Mouse (Mus musculus) CH12.LX (cell line): Measurements from ENCODE around the gene Apex1. TPM values are rescaled to one million over a fixed set of nuclear protein-coding genes. Genes with fewer than 3 reads are reported as not detected.
A peak's percentile ranks its signal among the peaks of the same experiment; 100 is the strongest.

Experiments
- CHD1 ChIP-seq: IDR thresholded peaks from 2 replicates; pipeline ENCODE4 v1.6.1; 2012; ENCODE audit warnings: low read depth, low read length, improper control_type of control experiment, inconsistent platforms
- E2F4 ChIP-seq: IDR thresholded peaks from 2 replicates; pipeline ENCODE4 v1.6.1; 2011; ENCODE audit warnings: low read depth, low read length, improper control_type of control experiment; ENCODE audit not compliant: insufficient replicate concordance
- ETS1 ChIP-seq: conservative IDR thresholded peaks from 2 replicates; pipeline ENCODE4 v1.6.1; 2012; ENCODE audit warnings: low read depth, mild to moderate bottlenecking, inconsistent platforms, low read length, improper control_type of control experiment, moderate library complexity
- GABPA ChIP-seq: IDR thresholded peaks from 2 replicates; pipeline ENCODE4 v1.6.1; 2012; ENCODE audit warnings: low read depth, low read length, improper control_type of control experiment, inconsistent platforms; ENCODE audit not compliant: insufficient replicate concordance
- MXI1 ChIP-seq: IDR thresholded peaks from 2 replicates; pipeline ENCODE4 v1.6.1; 2011; ENCODE audit warnings: mild to moderate bottlenecking, low read depth, low read length, improper control_type of control experiment
- MYC ChIP-seq: IDR thresholded peaks from 2 replicates; pipeline ENCODE4 v1.6.1; 2011; ENCODE audit warnings: low read depth, mild to moderate bottlenecking, improper control_type of control experiment, low read length
- NELFE ChIP-seq: IDR thresholded peaks from 2 replicates; pipeline ENCODE4 v1.6.1; 2011; ENCODE audit warnings: low read depth, low read length, improper control_type of control experiment
- POLR2A ChIP-seq: IDR thresholded peaks from 2 replicates; pipeline ENCODE4 v1.6.1; 2011; ENCODE audit warnings: low read depth, mild to moderate bottlenecking, improper control_type of control experiment, low read length
- RAD21 ChIP-seq: IDR thresholded peaks from 2 replicates; pipeline ENCODE4 v1.6.1; 2011; ENCODE audit warnings: low read depth, mild to moderate bottlenecking, low read length, improper control_type of control experiment, moderate library complexity
- USF1 ChIP-seq: IDR thresholded peaks from 2 replicates; pipeline ENCODE4 v1.6.1; 2014; ENCODE audit warnings: low read depth, mild to moderate bottlenecking, inconsistent platforms, low read length, improper control_type of control experiment
- ZC3H11A ChIP-seq: IDR thresholded peaks from 2 replicates; pipeline ENCODE4 v1.6.1; 2012; ENCODE audit warnings: low read depth, mild to moderate bottlenecking, inconsistent platforms, low read length, improper control_type of control experiment
- ZNF384 ChIP-seq: IDR thresholded peaks from 2 replicates; pipeline ENCODE4 v1.6.1; 2012; ENCODE audit warnings: low read depth, low read length, improper control_type of control experiment, inconsistent platforms
- polyA plus RNA-seq: library from polyadenylated mRNA; unstranded; fragments of >175 nt; gene quantifications from 2 replicates; pipeline ENCODE4 v1.2.1, GENCODE M21; 2012; ENCODE audit warnings: low read depth; ENCODE audit not compliant: insufficient read length
- total RNA-seq, 2 experiments: library from RNA; depleted of rRNA; stranded (reverse); fragments of 300-350 nt in 1 of 2; fragments of >200 nt in 1 of 2; gene quantifications; 2 replicates each; pipeline ENCODE4 v1.2.3; 2012 to 2014

The Apex1 gene
- total and polyA plus RNA-seq, 3 experiments, result 178 to 427 (median 353) TPM

DNA sequence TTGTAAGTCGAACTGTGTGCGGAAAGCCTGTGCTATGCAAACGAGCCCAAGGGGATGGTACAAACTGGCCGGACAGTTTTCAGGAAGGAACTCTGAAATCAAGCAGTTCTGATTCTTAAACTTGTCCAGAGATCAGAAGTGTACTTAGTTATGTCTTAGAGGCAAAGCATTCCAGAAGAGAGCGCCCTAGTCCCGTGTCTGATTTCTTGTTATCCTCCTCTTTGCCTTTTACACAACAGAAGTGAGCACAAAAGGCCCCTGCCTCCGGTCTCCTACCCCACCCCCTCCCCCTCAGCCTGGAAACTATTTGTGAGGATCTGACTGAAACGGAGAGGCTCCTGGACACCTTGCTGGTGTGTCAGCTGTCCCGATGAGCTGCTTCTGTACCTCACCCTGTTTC lies 51.9 kb downstream of the Apex1 start (continued):
- TF ChIP-seq ZC3H11A (no peak), NELFE (peak; percentile 54; the same call in 1 of the 2 replicates), MYC (0 out of 2 replicates have a peak, but pooled peaks have one; percentile 42), E2F4 (no peak), USF1 (no peak), ETS1 (no peak), RAD21 (peak; percentile 44), CHD1 (no peak), MXI1 (0 out of 2 replicates have a peak, but pooled peaks have one; percentile 34), POLR2A (no peak), GABPA (no peak), ZNF384 (no peak)

Other genes with a start within 250 kb of the Apex1 start
Only the 20 nearest of the 24 such genes appear.
- not detected in 2 replicates for gene Olfr749, start 179.9 kb upstream of the Apex1 start, total RNA-seq (2012; rRNA removed)
- gene Olfr749, start 179.9 kb upstream of the Apex1 start, total RNA-seq (2014; rRNA removed), result not detected in 2 replicates
- not detected in 2 replicates for gene Olfr749, start 179.9 kb upstream of the Apex1 start, polyA plus RNA-seq
- gene Ttc5, start 139.4 kb upstream of the Apex1 start, total RNA-seq (2012; rRNA removed), result 53.4 and 57.8 TPM in 2 replicates
- 65.0 and 72.1 TPM in 2 replicates for gene Ttc5, start 139.4 kb upstream of the Apex1 start, total RNA-seq (2014; rRNA removed)
- 44.3 and 44.5 TPM in 2 replicates for gene Ttc5, start 139.4 kb upstream of the Apex1 start, polyA plus RNA-seq
- 2.7 and 4.2 TPM in 2 replicates for gene Ccnb1ip1, start 117.2 kb upstream of the Apex1 start, total RNA-seq (2012; rRNA removed)
- gene Ccnb1ip1, start 117.2 kb upstream of the Apex1 start, total RNA-seq (2014; rRNA removed), result not detected in 2 replicates
- not detected in 2 replicates for gene Ccnb1ip1, start 117.2 kb upstream of the Apex1 start, polyA plus RNA-seq
- gene Parp2, start 117.1 kb upstream of the Apex1 start, total RNA-seq (2012; rRNA removed), result 55.9 and 64.6 TPM in 2 replicates
- 95.9 and 117 TPM in 2 replicates for gene Parp2, start 117.1 kb upstream of the Apex1 start, total RNA-seq (2014; rRNA removed)
- 82.3 and 90.9 TPM in 2 replicates for gene Parp2, start 117.1 kb upstream of the Apex1 start, polyA plus RNA-seq
- gene Tep1, start 54.4 kb upstream of the Apex1 start, total RNA-seq (2012; rRNA removed), result 12.2 and 14.7 TPM in 2 replicates
- 3.5 and 4.1 TPM in 2 replicates for gene Tep1, start 54.4 kb upstream of the Apex1 start, total RNA-seq (2014; rRNA removed)
- 12.9 and 14.0 TPM in 2 replicates for gene Tep1, start 54.4 kb upstream of the Apex1 start, polyA plus RNA-seq
- gene Klhl33, start 27.5 kb upstream of the Apex1 start, total RNA-seq (2012; rRNA removed), result not detected in 2 replicates
- not detected in 2 replicates for gene Klhl33, start 27.5 kb upstream of the Apex1 start, total RNA-seq (2014; rRNA removed)
- gene Klhl33, start 27.5 kb upstream of the Apex1 start, polyA plus RNA-seq, result not detected in 2 replicates
- gene Osgep, start 75 bp upstream of the Apex1 start, total RNA-seq (2012; rRNA removed), result 39.1 and 41.7 TPM in 2 replicates
- gene Osgep, start 75 bp upstream of the Apex1 start, total RNA-seq (2014; rRNA removed), result 88.7 and 90.4 TPM in 2 replicates
- gene Osgep, start 75 bp upstream of the Apex1 start, polyA plus RNA-seq, result 48.4 and 57.6 TPM in 2 replicates
- 18.1 and 21.2 TPM in 2 replicates for gene Pip4p1, start 5.9 kb downstream of the Apex1 start, total RNA-seq (2012; rRNA removed)
- 28.1 and 29.2 TPM in 2 replicates for gene Pip4p1, start 5.9 kb downstream of the Apex1 start, total RNA-seq (2014; rRNA removed)
- gene Pip4p1, start 5.9 kb downstream of the Apex1 start, polyA plus RNA-seq, result 31.1 and 35.5 TPM in 2 replicates
- 99.3 and 113 TPM in 2 replicates for gene Pnp, start 6.1 kb downstream of the Apex1 start, total RNA-seq (2012; rRNA removed)
- 118 and 128 TPM in 2 replicates for gene Pnp, start 6.1 kb downstream of the Apex1 start, total RNA-seq (2014; rRNA removed)
- 65.9 and 80.0 TPM in 2 replicates for gene Pnp, start 6.1 kb downstream of the Apex1 start, polyA plus RNA-seq
- not detected in 2 replicates for gene Gm49342, start 19.5 kb downstream of the Apex1 start, total RNA-seq (2012; rRNA removed)
- gene Gm49342, start 19.5 kb downstream of the Apex1 start, total RNA-seq (2014; rRNA removed), result 108 and 120 TPM in 2 replicates
- 50.6 and 100 TPM in 2 replicates for gene Gm49342, start 19.5 kb downstream of the Apex1 start, polyA plus RNA-seq
- 0.21 TPM in 2 replicates for gene Pnp2, start 31.0 kb downstream of the Apex1 start, total RNA-seq (2012; rRNA removed)
- gene Pnp2, start 31.0 kb downstream of the Apex1 start, total RNA-seq (2014; rRNA removed), result 0.43 TPM in 1 of 2 replicates, not detected in the other
- 0.91 TPM in 1 of 2 replicates, not detected in the other for gene Pnp2, start 31.0 kb downstream of the Apex1 start, polyA plus RNA-seq
- gene Rnase10, start 82.8 kb downstream of the Apex1 start, total RNA-seq (2012; rRNA removed), result not detected in 2 replicates
- gene Rnase10, start 82.8 kb downstream of the Apex1 start, total RNA-seq (2014; rRNA removed), result not detected in 2 replicates
- gene Rnase10, start 82.8 kb downstream of the Apex1 start, polyA plus RNA-seq, result not detected in 2 replicates
- gene Rnase9, start 116.9 kb downstream of the Apex1 start, total RNA-seq (2012; rRNA removed), result not detected in 2 replicates
- not detected in 2 replicates for gene Rnase9, start 116.9 kb downstream of the Apex1 start, total RNA-seq (2014; rRNA removed)
- not detected in 2 replicates for gene Rnase9, start 116.9 kb downstream of the Apex1 start, polyA plus RNA-seq
- gene Rnase11, start 125.2 kb downstream of the Apex1 start, total RNA-seq (2012; rRNA removed), result not detected in 2 replicates
- gene Rnase11, start 125.2 kb downstream of the Apex1 start, total RNA-seq (2014; rRNA removed), result not detected in 2 replicates
- not detected in 2 replicates for gene Rnase11, start 125.2 kb downstream of the Apex1 start, polyA plus RNA-seq
- 0.38 and 0.55 TPM in 2 replicates for gene Rnase12, start 132.7 kb downstream of the Apex1 start, total RNA-seq (2012; rRNA removed)
- not detected in 2 replicates for gene Rnase12, start 132.7 kb downstream of the Apex1 start, total RNA-seq (2014; rRNA removed)
- gene Rnase12, start 132.7 kb downstream of the Apex1 start, polyA plus RNA-seq, result not detected in 2 replicates
- not detected in 2 replicates for gene Olfr750, start 149.5 kb downstream of the Apex1 start, total RNA-seq (2012; rRNA removed)
- not detected in 2 replicates for gene Olfr750, start 149.5 kb downstream of the Apex1 start, total RNA-seq (2014; rRNA removed)
- gene Olfr750, start 149.5 kb downstream of the Apex1 start, polyA plus RNA-seq, result not detected in 2 replicates
- 0.92 and 1.9 TPM in 2 replicates for gene Rnase4, start 166.1 kb downstream of the Apex1 start, total RNA-seq (2012; rRNA removed)
- gene Rnase4, start 166.1 kb downstream of the Apex1 start, total RNA-seq (2014; rRNA removed), result 1.8 and 2.5 TPM in 2 replicates
- 1.1 and 1.6 TPM in 2 replicates for gene Rnase4, start 166.1 kb downstream of the Apex1 start, polyA plus RNA-seq
- gene Ang, start 166.2 kb downstream of the Apex1 start, total RNA-seq (2012; rRNA removed), result 1.6 and 2.2 TPM in 2 replicates
- 0.44 and 1.2 TPM in 2 replicates for gene Ang, start 166.2 kb downstream of the Apex1 start, total RNA-seq (2014; rRNA removed)
- gene Ang, start 166.2 kb downstream of the Apex1 start, polyA plus RNA-seq, result 0.97 and 1.2 TPM in 2 replicates
- gene Eddm3b, start 189.5 kb downstream of the Apex1 start, total RNA-seq (2012; rRNA removed), result not detected in 2 replicates
- not detected in 2 replicates for gene Eddm3b, start 189.5 kb downstream of the Apex1 start, total RNA-seq (2014; rRNA removed)
- not detected in 2 replicates for gene Eddm3b, start 189.5 kb downstream of the Apex1 start, polyA plus RNA-seq
- gene Rnase6, start 198.9 kb downstream of the Apex1 start, total RNA-seq (2012; rRNA removed), result 15.6 and 18.3 TPM in 2 replicates
- gene Rnase6, start 198.9 kb downstream of the Apex1 start, total RNA-seq (2014; rRNA removed), result 35.1 and 38.2 TPM in 2 replicates
- gene Rnase6, start 198.9 kb downstream of the Apex1 start, polyA plus RNA-seq, result 15.3 and 16.4 TPM in 2 replicates